Mouse (Mus musculus): Measurements from ENCODE around the gene Mcf2l. TPM values are rescaled to one million over a fixed set of nuclear protein-coding genes. Genes with fewer than 3 reads are reported as not detected.
A peak's percentile ranks its signal among the peaks of the same experiment; 100 is the strongest.

Gene Mcf2l
- total RNA-seq, 2 experiments from 2014 or later: 16.2 to 19.5 TPM

- no peak for ATAC-seq (replicated peaks; ENCODE audit: poor library complexity, severe bottlenecking)
Observed at GRCm38 (mm10) chr8:12941161-12941926, 67.7 kb downstream of the Mcf2l start.

GRCm38 (mm10) chr8:12947604-12948573 lies 74.3 kb downstream of the Mcf2l start:
- ATAC-seq (replicated peaks; ENCODE audit: poor library complexity, severe bottlenecking): no peak

DNA sequence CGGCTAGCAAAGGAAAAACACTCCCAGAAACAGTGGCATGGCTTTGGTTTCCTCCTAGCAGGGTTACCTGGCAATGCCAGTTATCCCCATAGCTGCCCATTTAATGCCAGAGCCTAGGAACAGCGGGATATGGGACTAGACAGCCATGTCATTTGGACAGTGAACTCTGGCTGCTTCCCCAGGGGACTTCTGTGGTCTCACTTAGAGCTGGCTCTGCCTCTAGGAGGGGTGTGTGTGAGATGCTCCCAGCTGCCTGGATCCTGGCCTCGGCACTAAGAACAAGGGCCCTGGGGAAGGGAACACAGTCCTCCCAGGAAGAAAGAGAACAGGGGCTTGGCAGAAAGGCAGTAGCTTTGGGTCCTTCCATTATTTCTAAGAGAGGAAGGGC lies 75.0 kb downstream of the Mcf2l start:
- ATAC-seq (replicated peaks; ENCODE audit: poor library complexity, severe bottlenecking): no peak

GRCm38 (mm10) chr8:12951051-12951630 lies 77.5 kb downstream of the Mcf2l start:
- no peak for ATAC-seq (replicated peaks; ENCODE audit: poor library complexity, severe bottlenecking)

- no peak for ATAC-seq (replicated peaks; ENCODE audit: poor library complexity, severe bottlenecking)
Observed at GRCm38 (mm10) chr8:12952699-12953098, 79.1 kb downstream of the Mcf2l start.

- peak; percentile 66 for ATAC-seq (replicated peaks; ENCODE audit: poor library complexity, severe bottlenecking)
Observed at GRCm38 (mm10) chr8:12955362-12955879, 81.8 kb downstream of the Mcf2l start.

- ATAC-seq (replicated peaks; ENCODE audit: poor library complexity, severe bottlenecking): peak; percentile 87
Observed at GRCm38 (mm10) chr8:12955880-12956279, 82.3 kb downstream of the Mcf2l start.

DNA sequence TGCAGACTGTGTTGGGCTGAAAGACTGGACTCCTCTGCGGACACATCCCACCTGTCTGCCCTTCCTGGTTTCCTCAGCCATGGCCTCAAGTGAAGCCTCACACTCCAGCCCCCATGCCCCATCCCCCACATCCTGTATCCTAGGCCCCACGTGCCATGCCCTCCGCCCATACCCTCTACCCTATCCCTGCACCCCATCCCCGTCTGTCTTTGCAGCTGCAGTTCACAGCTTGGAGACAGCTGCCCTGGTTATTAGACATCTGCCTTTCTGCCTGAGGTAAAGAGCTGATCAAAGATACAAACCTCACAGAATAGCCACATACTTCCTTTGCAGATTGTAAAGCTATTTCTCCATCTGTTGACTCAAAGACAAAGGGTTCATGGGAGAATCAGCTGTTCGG lies 83.3 kb downstream of the Mcf2l start:
- no peak for ATAC-seq (replicated peaks; ENCODE audit: poor library complexity, severe bottlenecking)

- no peak for ATAC-seq (replicated peaks; ENCODE audit: poor library complexity, severe bottlenecking)
Observed at GRCm38 (mm10) chr8:12957419-12957818, 83.8 kb downstream of the Mcf2l start.

GRCm38 (mm10) chr8:12960609-12961008 lies 87.0 kb downstream of the Mcf2l start:
- no peak for ATAC-seq (replicated peaks; ENCODE audit: poor library complexity, severe bottlenecking)

DNA sequence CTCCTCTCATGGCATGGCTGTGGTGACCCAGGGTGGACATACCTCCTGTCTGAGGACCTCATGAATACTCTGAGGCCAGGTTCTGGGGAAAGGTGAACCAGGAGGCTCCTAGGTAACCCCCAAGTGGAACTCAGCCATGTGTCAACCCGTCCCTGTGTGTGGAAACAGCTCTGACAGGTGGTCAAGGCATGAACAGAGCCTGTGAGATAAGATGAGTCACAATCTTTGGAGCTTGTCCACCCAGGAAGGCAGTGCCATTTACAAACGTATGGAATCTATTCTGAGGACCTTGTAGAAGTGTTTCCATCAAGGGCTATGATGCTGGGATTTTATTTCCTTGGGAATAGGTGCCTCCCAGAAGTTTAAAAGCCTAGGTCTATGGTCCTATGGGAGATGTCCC lies 87.6 kb downstream of the Mcf2l start:
- ATAC-seq (replicated peaks; ENCODE audit: poor library complexity, severe bottlenecking): no peak

GRCm38 (mm10) chr8:12961821-12962534 lies 88.4 kb downstream of the Mcf2l start:
- no peak for ATAC-seq (replicated peaks; ENCODE audit: poor library complexity, severe bottlenecking)

DNA sequence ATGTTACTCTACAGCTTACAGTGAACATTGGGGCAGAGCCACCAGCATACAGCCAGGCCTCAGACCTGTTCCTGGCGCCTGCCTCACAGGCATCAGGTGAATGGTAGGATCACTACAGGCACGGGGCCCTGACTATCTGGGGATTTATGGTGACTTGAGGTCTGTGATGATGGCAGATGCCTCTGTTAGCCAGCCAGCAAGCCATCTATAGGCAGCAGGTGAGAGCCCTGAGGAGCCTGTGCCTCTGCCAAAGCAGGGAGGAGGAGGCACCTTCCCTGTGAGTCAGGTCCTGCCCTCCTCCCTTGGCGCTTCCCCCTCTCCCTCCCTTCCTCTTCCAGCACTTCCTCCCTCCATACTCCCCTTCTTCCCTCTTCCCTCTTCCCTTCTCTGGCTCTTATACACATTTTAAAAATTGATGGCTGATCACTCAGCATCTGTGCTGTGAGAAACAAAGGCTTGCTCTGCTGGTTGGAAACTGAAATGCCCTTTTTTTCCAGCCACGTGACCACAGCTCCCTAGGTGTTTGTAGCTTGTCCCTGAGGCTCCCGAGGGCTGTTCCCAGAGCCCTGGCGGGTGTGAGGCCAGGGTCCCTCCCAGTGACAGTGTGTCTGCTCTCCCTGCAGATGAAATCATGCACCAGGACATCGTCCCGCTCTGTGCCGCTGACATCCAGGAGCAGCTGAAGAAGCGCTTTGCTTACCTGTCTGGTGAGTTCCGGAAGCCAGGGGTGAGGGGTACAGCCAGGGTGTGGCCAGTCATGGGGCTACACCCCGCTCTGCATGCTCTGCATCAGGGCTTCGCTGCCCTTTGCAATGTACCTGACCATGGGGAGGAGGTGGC lies 89.2 kb downstream of the Mcf2l start:
- peak; percentile 24; the same call in 1 of the 2 replicates for ATAC-seq (replicated peaks; ENCODE audit: poor library complexity, severe bottlenecking)

GRCm38 (mm10) chr8:12976290-12976689 lies 102.7 kb downstream of the Mcf2l start:
- ATAC-seq (replicated peaks; ENCODE audit: poor library complexity, severe bottlenecking): peak; percentile 72

DNA sequence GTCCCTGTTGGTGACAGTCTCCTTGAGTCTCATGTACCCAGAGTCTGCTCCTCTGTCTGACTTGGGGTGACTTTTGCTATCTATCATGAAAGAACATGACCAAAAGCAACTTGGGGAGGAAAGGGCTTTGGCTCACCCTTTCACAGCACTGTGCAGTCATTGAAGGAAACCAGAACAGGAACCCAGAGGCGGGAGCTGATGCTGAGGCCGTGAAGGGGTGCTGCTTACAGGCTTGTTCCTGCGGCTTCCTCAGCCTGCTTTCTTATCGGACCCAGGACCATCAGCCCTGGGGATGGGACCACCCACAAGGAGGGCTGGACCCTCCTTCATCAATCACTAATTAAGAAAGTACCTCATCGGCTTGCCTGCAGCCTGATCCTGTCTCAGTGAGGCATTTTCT lies 103.1 kb downstream of the Mcf2l start:
- ATAC-seq (replicated peaks; ENCODE audit: poor library complexity, severe bottlenecking): peak; percentile 26

DNA sequence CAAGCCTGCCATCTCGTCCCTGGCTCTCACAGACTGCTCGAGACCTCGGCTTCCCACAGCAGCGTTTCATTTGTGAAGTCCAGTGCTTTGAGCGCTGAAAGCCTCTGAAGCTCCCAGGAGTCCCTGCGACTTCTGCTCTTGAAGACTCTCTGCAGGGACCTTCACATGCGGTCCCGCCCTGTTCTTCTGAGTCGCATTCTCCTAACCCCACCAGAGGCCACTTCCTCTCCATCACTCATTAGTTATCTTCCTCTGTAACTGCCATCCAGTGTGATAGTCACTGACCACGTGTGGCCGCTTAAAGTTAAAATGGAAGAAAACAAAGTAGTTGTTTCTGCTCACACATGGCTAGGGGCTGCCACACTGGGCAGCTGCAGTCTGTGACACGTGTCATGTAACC lies 103.7 kb downstream of the Mcf2l start:
- ATAC-seq (replicated peaks; ENCODE audit: poor library complexity, severe bottlenecking): peak; percentile 63

GRCm38 (mm10) chr8:12978308-12978707 lies 104.7 kb downstream of the Mcf2l start:
- ATAC-seq (replicated peaks; ENCODE audit: poor library complexity, severe bottlenecking): no peak

GRCm38 (mm10) chr8:12978726-12979125 lies 105.1 kb downstream of the Mcf2l start:
- ATAC-seq (replicated peaks; ENCODE audit: poor library complexity, severe bottlenecking): peak; percentile 67
